Mouse (Mus musculus) granulocyte monocyte progenitor cell, adult 5-6 weeks (primary cell): Measurements from ENCODE around the gene Hoxa9. TPM values are rescaled to one million over a fixed set of nuclear protein-coding genes. Genes with fewer than 3 reads are reported as not detected.

Source experiments
- ATAC-seq: replicated peaks from 2 replicates; pipeline ENCODE4 v1.8.0; 2016; ENCODE audit warnings: mild to moderate bottlenecking, moderate TSS enrichment, inconsistent platforms; ENCODE audit not compliant: poor library complexity, severe bottlenecking
- total RNA-seq, 2 experiments: library from RNA; stranded (forward) in 1 of 2; stranded (reverse) in 1 of 2; fragments of 200-712, 200-1000 nt in 1 of 2; fragments of >200 nt in 1 of 2; fragmentation: Nextera tagmentation in 1 of 2; gene quantifications; 2 replicates each; pipeline ENCODE4 v1.2.3; 2014 to 2017

Gene Hoxa9
- total RNA-seq (2014; fragmentation: Nextera tagmentation) (8.9 and 14.7 TPM in 2 replicates), total RNA-seq (2017) (16.8 and 24.4 TPM in 2 replicates)

DNA sequence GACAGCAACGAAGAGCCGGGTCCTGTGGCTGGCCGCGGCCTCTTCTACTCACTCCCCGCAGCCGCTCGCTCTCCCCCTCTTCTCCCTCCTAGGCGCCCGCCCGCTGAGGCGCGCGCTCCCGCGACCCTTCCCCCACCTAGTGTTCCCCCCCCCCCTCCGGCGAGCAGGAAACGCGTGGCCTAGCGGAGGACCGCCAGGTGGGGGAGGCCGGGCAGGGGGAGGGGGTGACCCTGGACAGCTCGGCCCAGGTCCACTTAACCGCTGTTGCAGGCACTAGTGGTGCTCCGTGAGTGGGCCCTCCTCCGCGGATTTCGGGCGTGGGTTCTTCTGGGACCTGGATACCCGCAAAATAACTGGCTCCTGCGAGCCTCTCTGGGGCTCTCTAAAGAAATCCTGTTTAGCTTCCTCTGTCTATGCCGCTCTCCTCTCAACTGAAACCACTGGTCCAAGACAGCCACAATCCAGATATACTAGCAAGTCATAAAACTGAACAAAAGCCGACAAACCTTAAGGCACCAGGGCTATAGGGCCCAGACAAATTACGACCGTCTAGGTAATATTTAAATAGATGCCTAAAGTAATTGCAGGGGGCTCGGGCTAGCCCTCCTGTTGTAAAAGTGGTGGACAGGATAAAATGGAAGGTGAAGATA, at the start of gene Hoxa9:
TSS of gene Hoxa9 (minus strand) at position 574 of the 650 bp plus-strand sequence.
- no peak for ATAC-seq

DNA sequence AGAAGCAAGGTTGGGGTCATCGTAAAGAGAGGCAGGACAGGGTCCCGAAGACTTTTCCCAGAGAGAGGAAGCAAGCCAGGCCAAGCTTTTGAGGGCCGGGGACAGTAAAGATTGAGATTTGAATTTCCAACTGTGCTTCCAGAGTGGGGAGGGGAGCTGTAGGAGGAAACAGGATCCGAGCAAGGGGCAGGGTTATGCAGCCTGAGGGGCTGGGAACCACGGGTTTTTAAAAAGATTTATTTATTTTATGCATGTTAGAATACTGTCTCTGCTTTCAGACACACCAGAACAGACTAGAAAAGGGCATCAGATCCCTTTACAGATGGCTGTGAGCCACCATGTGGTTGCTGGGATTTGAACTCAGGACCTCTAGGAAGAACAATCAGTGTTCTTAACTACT, 46.0 kb upstream of the Hoxa9 start:
- no peak for ATAC-seq

DNA sequence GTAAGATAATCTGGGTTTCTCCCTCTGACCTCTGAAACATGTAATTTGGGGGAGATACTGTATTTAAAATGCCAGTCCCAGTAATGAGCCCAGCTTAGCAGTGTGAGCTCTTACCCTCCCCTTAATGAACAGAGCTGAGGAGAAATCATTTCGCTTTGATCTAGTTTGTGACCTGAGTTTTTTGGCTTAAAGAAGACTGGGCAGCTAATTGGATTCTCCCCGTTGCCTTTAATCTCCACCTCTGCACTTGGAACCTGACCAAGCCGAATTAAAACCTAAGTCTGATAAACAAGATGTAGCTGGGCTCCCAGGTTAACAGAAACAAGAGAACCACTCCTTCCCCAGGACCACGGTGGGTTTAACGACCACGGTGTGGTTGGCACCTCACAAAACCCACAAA, 45.5 kb upstream of the Hoxa9 start:
- no peak for ATAC-seq

DNA sequence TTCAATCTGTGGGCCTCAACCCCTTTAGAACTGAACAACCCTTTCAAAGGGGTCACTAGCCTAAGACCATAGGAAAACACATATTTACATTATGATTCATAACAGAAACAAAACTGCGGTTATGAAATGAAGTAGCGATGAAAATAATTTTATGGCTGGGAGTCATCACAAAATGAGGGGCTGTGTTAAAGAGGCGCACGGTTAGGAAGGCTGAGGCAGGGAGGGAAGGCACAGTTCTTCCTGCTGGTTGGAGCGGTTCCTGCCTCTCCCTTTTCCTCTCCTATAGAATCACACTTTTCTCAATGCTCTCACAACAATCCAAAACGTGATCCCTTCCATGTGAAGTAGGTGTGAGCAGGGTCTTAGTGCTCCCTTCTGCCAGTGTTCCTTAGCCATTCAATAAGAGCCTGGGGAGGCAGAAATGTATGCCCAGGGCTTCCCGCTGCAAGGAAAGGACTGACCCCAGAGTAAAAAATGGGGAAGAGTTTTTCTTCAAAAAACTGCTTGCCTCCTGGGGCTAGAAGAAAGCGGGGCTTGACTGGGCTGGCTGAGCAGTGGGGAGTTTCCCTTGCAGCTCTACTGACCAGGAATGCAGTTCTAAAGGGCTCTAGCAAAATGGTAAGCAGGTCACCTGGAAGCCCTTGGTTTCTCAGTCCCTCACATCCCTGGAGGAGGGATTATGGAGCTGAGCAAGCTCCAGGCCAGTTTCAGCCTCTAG, 44.8 kb upstream of the Hoxa9 start:
- no peak for ATAC-seq

DNA sequence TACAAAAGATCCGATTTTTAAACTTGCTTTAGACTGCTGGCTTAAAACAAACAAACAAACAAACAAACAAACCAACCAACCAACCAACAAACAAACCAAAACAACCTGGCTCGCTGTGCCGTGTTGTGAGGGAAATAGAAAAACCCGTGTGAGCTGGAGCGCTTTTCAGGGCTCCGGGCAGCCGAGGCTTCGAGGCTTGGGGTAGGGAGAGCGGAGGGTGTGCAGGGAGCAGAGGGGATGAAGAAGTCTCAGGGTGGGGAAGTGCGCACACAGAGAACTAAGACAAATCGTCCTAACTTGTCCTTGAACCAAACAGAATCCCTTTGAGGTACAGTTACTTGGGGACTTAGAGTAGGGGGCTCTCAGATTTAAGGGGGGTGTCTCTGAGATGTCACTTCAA, 43.7 kb upstream of the Hoxa9 start:
- ATAC-seq, result no peak

DNA sequence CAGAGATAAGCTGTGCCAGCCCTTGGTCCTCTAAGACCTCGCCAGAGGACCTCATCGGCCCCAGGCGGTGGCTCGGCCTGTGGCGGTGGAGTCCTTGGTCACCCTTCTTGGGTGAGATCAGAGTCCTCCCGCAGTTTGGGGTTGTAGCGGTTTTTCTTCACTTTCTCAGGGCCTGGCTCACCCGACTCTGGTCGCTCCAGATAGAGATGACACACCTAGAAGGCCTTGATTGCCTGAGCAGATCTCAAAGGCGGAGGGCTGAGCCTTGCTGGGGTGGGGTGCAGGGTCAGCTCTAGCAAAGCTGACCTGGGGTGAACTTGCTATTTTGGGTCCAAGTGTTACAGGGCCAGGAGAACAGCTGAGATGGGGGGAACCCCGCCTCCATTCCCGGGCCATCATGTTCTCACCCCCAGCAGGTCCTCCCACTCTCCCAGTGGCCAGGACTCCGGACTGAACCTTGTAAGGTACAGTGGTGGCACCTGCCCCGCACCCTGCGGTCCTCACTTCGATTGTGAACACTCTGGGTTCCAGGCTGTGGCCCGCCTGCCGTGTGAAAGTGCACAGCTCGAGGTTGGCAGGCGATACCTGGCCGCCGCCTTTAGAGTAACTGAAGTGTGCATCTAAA, 42.9 kb upstream of the Hoxa9 start:
- no peak for ATAC-seq

DNA sequence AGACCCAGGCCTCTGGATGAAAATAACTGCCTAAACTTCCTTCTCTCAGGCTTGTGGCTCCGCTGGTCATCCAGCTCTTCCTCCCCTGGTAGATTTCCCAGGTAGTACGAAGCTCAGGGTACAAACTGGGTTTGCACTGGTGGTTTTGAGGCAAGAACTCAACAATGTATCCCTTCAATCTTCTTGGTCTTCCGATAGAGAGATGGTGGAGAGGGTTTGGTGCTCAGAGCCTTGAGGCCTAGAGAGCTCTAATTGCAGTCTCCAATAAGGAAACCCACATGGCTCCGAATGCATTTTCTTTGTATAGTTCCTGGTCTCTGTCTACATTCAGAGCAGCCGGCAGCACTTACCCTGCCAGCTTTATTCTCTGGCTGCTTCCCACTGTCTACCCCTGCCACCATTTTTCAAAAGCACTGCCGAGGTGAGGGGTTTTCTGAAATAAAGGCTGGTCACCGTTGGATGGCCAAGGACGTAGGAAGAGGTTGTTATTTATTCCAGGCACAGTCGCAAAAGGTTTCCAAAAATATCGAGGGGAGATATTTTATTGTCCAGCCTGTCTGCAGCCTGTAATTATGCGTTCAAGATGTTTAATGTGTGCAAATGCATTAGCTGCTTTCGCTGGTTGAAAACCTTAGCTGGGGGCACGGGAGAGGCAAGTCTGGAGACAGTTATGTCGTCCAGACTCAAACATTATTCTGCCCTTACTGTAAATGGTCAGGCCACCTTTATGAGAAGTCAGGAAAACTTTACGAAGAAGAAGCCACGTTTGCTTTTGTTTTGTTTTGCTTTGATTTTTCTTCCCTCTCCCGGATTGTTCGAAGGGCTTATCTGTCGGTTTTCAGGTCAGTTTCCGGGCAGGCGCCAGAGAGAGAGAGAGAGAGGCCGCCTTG, 42.1 kb upstream of the Hoxa9 start:
- no peak for ATAC-seq

DNA sequence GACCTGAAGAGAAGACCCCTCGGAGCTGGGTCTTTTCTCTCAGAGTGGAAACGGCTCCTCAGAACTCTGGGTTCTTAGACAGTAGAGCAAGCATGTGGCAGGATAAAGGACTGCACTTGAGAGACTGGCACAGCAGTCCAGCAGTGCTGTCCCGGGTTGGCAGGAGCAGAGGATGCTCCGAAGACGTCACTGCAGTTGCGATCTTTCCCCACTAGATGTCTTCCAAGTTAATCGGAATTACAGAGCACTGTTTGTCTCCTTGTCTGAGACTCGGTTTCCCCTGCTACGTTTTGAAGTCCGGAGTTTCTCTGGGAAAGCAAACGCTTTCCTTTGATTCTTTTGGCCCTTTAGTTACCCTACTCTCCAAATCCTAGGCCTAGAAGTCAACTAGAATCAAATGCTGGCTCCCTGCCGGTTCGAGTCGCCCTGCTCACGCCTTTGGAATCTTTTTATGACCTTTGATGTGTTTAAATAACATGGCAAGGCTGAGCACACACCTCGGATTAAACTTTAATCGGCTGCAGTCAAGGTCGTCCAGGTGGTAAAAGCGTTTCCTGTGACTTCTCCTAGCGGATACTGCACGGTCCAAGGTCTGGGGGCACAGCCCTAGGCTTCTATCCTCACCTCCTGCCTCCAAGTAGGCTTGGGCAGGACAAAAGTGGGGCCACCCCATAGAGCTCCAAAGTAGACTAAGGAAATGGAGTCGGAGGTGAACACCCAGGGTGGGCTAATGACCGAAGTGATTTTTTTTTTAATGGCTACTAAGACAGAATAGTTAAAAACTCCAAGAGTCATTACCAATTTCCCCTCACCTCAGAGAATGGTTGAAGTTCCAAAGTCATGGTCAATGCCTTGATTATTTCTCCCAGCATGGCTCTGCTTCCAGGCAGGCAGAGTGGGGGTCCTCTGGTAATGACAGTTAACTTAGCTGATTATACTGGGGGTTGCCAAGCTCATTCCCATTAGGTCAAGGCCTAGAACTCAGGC, 39.9 kb upstream of the Hoxa9 start:
- peak; percentile 69 for ATAC-seq

DNA sequence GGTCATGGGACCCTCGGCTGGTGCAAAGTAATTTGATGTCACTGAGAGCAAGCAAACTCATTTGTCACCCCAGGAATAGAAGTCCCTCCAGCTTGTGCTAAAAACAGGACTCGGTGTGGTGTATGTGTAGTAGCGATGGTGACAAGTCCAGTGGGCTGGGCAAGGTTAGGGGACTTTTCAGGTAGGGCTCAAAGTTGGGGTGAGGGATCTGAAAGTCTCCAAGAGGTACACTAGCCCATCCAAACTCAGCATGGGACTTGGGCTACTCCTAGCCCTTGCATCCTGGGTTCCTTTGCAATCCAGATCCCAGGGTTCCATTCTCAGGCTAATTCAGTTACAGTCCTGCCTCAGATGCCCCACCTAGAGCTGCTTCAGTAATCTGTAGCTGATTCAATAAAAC, 37.9 kb upstream of the Hoxa9 start:
- no peak for ATAC-seq

DNA sequence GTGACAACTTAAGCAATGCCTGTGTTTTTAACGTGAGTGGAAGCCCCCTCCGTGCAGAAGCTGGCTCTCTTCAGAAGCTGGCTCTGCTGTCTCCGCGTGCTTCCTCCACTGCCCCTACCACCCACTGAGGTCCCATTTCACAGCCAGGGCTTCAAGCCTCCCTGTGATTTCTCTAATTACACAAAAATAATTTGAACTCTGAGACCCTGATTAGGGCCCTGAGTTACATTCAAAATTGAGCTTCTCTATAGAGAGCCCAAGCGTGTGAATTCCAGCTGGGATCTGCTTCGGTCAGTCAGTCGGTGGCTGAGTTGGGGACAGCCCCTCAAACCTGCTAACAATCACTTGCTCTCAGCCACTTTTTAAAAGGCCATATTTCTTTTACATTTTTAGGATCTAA, 37.5 kb upstream of the Hoxa9 start:
- no peak for ATAC-seq

DNA sequence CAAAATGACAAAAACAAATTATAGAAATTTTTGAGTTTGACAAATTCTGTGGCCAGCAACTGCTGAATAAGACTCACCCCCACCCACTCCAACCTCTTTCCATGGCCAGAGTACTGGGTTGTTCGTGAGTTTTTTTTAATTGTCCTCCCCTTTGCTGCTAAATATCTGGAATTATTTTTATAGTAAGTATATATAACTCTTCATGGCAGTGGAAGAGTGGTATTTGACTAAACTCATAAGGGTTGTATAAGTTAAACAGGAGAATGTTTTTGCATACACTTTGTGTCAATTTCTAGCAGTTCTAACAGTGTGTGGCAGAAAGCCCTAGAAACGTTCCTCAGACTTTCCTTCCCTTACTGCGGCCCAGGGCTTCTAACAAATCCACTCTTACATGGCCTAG, 36.8 kb upstream of the Hoxa9 start:
- ATAC-seq, result no peak

DNA sequence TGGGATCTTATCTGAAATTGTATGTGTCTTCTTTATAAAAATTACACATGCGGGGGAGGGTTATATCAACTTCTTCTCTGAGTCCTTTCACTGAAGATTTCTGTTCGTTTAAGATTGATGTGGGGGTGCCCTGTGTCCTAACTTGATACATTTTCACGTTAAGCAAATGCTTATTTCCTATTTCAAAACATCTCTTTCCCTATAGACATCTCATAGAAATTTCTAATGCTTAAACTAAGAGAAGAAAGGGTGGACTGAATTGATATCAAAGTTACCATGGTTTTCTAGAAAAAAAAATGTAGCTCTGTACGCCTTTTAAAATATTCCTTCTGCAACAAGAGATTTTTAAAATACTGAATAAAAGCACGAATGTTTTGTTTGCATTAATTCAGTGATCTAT, 36.3 kb upstream of the Hoxa9 start:
- no peak for ATAC-seq

DNA sequence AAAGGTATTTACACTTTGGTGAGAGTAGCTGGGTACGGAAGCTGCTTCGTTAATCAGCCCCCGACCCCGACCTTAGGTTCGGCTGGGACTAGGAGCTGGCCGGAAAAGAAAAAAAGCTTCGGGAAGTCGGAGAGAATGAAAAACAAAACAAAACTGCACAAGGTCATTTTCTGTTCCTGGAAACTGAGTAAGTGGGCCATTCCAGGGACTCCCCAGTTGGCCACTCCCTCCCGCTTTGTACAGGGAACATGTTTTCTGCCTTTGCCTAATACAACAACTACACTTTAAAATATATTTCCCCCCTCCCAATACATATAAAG, 35.7 kb upstream of the Hoxa9 start:
- ATAC-seq, result no peak

DNA sequence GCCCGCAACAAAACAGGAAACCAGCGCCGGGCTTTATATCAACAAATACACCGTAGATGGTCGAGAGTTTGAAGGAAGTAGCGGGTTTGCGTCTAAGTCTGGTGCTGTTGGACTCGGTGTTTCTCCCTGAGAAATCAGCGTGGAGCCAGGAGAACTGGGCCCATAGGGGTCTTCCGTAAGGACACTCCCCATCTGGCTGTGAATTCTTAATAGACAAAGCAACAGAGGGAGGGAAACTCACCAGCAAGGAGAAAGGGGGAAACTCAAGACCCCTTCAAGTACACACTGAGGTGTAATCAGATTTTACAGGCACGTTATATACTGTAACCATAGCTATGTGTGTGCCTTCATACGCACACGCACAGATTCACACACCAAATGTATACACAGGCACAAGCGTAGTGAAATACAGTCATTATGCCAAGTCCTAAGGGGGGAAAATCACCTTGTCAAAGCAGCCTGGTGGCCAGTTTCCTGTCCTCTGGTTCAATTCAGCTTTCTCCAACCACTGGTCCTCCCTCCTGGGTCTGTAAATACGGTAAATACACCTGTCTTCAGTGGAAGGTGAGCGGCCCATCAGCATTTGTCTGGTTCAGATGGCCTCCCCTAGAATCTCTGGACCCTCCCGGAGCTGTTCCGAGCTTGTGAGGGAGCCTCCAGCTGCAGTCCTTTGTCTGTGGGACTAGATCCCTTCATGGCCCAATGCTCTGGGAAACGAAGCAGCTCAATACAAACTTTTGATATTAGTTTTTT, 35.2 kb upstream of the Hoxa9 start:
- no peak for ATAC-seq

DNA sequence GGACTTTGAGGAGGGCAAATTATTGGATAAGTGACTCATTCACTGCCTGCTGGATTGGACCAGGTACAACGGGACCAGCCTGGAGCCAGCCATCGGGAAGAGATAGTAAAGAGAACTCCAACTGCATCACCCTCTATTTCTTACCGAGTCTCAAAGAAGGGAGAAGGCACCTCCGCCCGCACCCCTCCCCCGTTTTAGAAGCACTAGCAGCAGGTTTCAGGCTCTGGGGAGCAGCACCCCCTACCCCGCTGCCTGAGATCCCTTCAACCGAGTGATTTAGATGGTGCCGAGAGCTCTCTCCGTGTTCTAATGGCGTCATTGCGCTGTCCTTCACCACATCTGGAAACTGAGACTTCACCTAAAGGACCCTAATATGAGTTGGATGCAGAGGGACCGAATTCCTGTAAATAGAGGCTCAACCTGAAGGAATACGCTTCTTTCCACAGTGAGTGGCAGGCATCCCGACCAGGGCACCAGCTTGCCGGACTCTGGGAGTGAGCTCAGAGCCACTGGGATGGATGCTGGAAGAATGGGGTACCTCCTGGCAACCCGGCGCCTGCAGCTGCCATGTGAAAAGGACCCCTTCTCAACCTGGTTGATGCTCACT, 34.5 kb upstream of the Hoxa9 start:
- ATAC-seq, result no peak

DNA sequence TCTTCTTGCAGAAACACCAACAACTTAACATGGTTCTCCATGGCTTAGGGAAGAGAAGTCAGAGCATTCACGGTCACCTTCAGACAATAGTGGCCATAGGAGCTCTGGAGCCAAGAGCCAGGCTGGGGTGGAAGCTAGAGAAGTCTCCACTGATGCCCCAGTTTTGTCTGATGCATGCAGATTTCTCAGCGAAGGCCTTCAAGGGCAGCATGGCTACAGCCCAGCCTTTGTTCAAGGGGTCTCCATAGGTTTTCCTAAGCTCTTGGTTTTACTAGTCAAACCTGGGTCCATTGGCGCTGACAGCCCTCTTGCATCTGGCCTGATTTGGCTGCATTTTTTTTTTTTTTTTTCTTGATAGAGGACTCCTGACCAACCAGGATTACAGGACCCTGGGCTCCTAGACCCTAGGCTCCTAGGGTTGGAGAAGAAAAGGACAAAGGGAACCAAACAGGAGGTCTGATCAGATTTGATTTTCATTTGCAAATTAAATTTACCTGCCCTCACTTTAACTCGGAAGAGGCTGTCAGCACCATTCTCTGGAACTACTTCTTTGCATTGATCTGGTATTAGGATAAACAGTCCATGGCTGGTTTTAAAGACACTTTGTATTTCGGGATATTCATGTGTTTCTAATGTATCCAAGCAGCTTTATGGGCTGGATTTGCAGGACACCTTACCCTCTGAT, 33.4 kb upstream of the Hoxa9 start:
- ATAC-seq, result no peak

DNA sequence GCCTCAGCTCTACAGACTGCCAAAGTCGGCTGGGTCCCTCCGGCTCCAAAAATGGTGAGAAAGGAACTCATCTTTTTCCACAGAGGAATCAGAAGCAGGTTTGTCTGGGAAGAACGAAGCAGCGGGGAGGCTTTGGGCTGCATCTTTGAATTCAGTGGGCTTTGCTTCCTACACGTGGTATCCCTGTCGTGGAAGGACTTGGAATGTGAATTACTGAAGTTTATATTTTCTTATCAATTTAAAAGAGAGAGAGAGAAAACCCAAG, 32.4 kb upstream of the Hoxa9 start:
- no peak for ATAC-seq
